Mouse (Mus musculus) intestine, embryonic 16.5 days (tissue): ENCODE results near the gene Car6. TPM values are rescaled to one million over a fixed set of nuclear protein-coding genes. Genes with fewer than 3 reads are reported as not detected.
A peak's percentile ranks its signal among the peaks of the same experiment; 100 is the strongest.

Experiments used
- ATAC-seq: fragments of 200-750 bp; cut with Nextera tagmentation; 2 replicates; pipeline ENCODE4 v1.8.0; 2017; ENCODE audit warnings: moderate TSS enrichment, moderate library complexity
- H3K27ac ChIP-seq: fragments of 300-500 bp; sonication (generic); 2 replicates; pipeline ENCODE4 v1.5.1; 2014; ENCODE audit warnings: mild to moderate bottlenecking, low read length
- H3K27me3 ChIP-seq: fragments of 300-500 bp; sonication (generic); replicated peaks from 2 replicates; pipeline ENCODE4 v1.6.1; 2014; ENCODE audit warnings: low read length, control low read depth, mixed read lengths; ENCODE audit not compliant: control insufficient read depth, insufficient read depth
- H3K36me3 ChIP-seq: fragments of 300-500 bp; sonication (generic); 2 replicates; pipeline ENCODE4 v1.6.1; 2014; ENCODE audit warnings: low read length, control low read depth; ENCODE audit not compliant: control insufficient read depth, insufficient read depth
- H3K4me1 ChIP-seq: fragments of 300-500 bp; sonication (generic); 2 replicates; pipeline ENCODE4 v1.6.1; 2014; ENCODE audit warnings: low read length, control low read depth, mixed read lengths; ENCODE audit not compliant: control insufficient read depth, insufficient read depth
- H3K4me2 ChIP-seq: fragments of 300-500 bp; sonication (generic); 2 replicates; pipeline ENCODE4 v1.6.1; 2014; ENCODE audit warnings: low read depth, low read length, control low read depth
- H3K4me3 ChIP-seq: fragments of 300-500 bp; sonication (generic); 2 replicates; pipeline ENCODE4 v1.5.1; 2014; ENCODE audit warnings: mild to moderate bottlenecking, low read length
- H3K9ac ChIP-seq: fragments of 300-500 bp; sonication (generic); 2 replicates; pipeline ENCODE4 v1.6.1; 2014; ENCODE audit warnings: low read depth, low read length
- H3K9me3 ChIP-seq: fragments of 300-500 bp; sonication (generic); 2 replicates; pipeline ENCODE4 v1.6.1; 2016; ENCODE audit warnings: low read length, control low read depth; ENCODE audit not compliant: control insufficient read depth
- WGBS: fragments of 180-500 bp; shearing (Covaris S2); extraction: QIAGEN DNeasy Blood & Tissue Kit; methylation state at CpG from one replicate; pipeline ENCODE4 v1.1.7; 2014; 5-methylcytosine and 5-hydroxymethylcytosine counted together
- polyA plus RNA-seq: library from polyadenylated mRNA; unstranded; fragments of >200 nt; fragmentation: Nextera tagmentation; extraction: Ambion mirVana; gene quantifications from 2 replicates; pipeline ENCODE4 v1.2.1, GENCODE M21; 2015

Gene Car6
- polyA plus RNA-seq, result not detected in 2 replicates

GRCm38 (mm10) chr4:150201232-150201631, at the start of gene Car6:
TSS of gene Car6 (minus strand) at chr4:150201332.
- ATAC-seq, result no peak
- WGBS, result 78% methylated on average over 5 of the region's 5 CpGs
- Histone ChIP-seq H3K27ac (no peak within 1 kb of the TSS), H3K9ac (no peak within 1 kb of the TSS), H3K36me3 (no peaks in the 10 kb centered on the region), H3K4me3 (no peak within 1 kb of the TSS), H3K4me2 (no peak within 1 kb of the TSS), H3K27me3 (no peaks in the 10 kb centered on the region), H3K9me3 (no peaks in the 10 kb centered on the region), H3K4me1 (peaks cover 8% of the 10 kb centered on the region; the same call in 1 of the 2 replicates)

- Histone ChIP-seq H3K9ac (no peak overlapping the region), H3K36me3 (peaks cover 36% of the 10 kb centered on the region), H3K27ac (no peak overlapping the region), H3K27me3 (no peaks in the 10 kb centered on the region), H3K4me1 (no peaks in the 10 kb centered on the region), H3K4me2 (no peak overlapping the region), H3K9me3 (no peaks in the 10 kb centered on the region), H3K4me3 (no peak overlapping the region)
- ATAC-seq, result no peak
- WGBS, result 73% methylated on average over 5 of the region's 5 CpGs
These were observed 48.7 kb upstream of the Car6 start for GRCm38 (mm10) chr4:150249731-150250270.

GRCm38 (mm10) chr4:150248917-150249316, 47.8 kb upstream of the Car6 start:
- WGBS, result 87% methylated on average over 5 of the region's 5 CpGs
- no peak for ATAC-seq

GRCm38 (mm10) chr4:150248009-150248408, 46.9 kb upstream of the Car6 start:
- Histone ChIP-seq H3K27ac (no peak overlapping the region), H3K9me3 (no peaks in the 10 kb centered on the region), H3K9ac (no peak overlapping the region), H3K27me3 (no peaks in the 10 kb centered on the region), H3K4me1 (no peaks in the 10 kb centered on the region), H3K36me3 (peaks cover 45% of the 10 kb centered on the region), H3K4me3 (no peak overlapping the region), H3K4me2 (no peak overlapping the region)
- ATAC-seq, result peak; percentile 33; the same call in 1 of the 2 replicates
- WGBS, result 58% methylated on average over 5 of the region's 5 CpGs

More at GRCm38 (mm10) chr4:150248917-150249316, 47.8 kb upstream of the Car6 start:
- H3K27ac ChIP-seq, result no peak overlapping the region
- peaks cover 41% of the 10 kb centered on the region for H3K36me3 ChIP-seq
- H3K9ac ChIP-seq, result no peak overlapping the region
- H3K4me2 ChIP-seq, result no peak overlapping the region
- no peaks in the 10 kb centered on the region for H3K4me1 ChIP-seq
- H3K4me3 ChIP-seq, result no peak overlapping the region
- no peaks in the 10 kb centered on the region for H3K9me3 ChIP-seq
- no peaks in the 10 kb centered on the region for H3K27me3 ChIP-seq

- H3K9ac ChIP-seq, result no peak overlapping the region
- peaks cover 55% of the 10 kb centered on the region for H3K36me3 ChIP-seq
- WGBS, result 68% methylated on average over 2 of the region's 2 CpGs
- no peak overlapping the region for H3K27ac ChIP-seq
- peaks cover 9% of the 10 kb centered on the region for H3K4me1 ChIP-seq
- H3K4me3 ChIP-seq, result no peak overlapping the region
- H3K9me3 ChIP-seq, result no peaks in the 10 kb centered on the region
- H3K27me3 ChIP-seq, result no peaks in the 10 kb centered on the region
- no peak for ATAC-seq
- no peak overlapping the region for H3K4me2 ChIP-seq
These were observed 44.7 kb upstream of the Car6 start for GRCm38 (mm10) chr4:150245876-150246275.

- no peak for ATAC-seq
- H3K4me3 ChIP-seq, result no peak overlapping the region
These were observed 41.6 kb upstream of the Car6 start for GRCm38 (mm10) chr4:150242745-150243144.

GRCm38 (mm10) chr4:150241708-150242107, 40.6 kb upstream of the Car6 start:
- H3K4me2 ChIP-seq, result no peak overlapping the region
- H3K9me3 ChIP-seq, result no peaks in the 10 kb centered on the region
- no peak for ATAC-seq
- no peaks in the 10 kb centered on the region for H3K27me3 ChIP-seq
- H3K4me1 ChIP-seq, result peaks cover 24% of the 10 kb centered on the region
- H3K36me3 ChIP-seq, result peaks cover 38% of the 10 kb centered on the region
- H3K4me3 ChIP-seq, result no peak overlapping the region
- H3K9ac ChIP-seq, result peak overlapping the region; percentile 47; the same call in 1 of the 2 replicates
- 72% methylated on average over 4 of the region's 4 CpGs for WGBS
- no peak overlapping the region for H3K27ac ChIP-seq

More at GRCm38 (mm10) chr4:150242745-150243144, 41.6 kb upstream of the Car6 start:
- 82% methylated on average over 5 of the region's 5 CpGs for WGBS
- Histone ChIP-seq H3K9me3 (no peaks in the 10 kb centered on the region), H3K36me3 (peaks cover 44% of the 10 kb centered on the region), H3K27ac (no peak overlapping the region), H3K27me3 (no peaks in the 10 kb centered on the region), H3K9ac (no peak overlapping the region), H3K4me1 (peaks cover 24% of the 10 kb centered on the region), H3K4me2 (no peak overlapping the region)

- 61% methylated on average over 1 of the region's 1 CpGs for WGBS
These were observed 39.3 kb upstream of the Car6 start for GRCm38 (mm10) chr4:150240381-150240886.

GRCm38 (mm10) chr4:150239951-150240368, 38.8 kb upstream of the Car6 start:
- Histone ChIP-seq H3K27ac (peak overlapping the region; percentile 38), H3K36me3 (peaks cover 27% of the 10 kb centered on the region), H3K9me3 (no peaks in the 10 kb centered on the region), H3K4me3 (peak overlapping the region; percentile 88), H3K27me3 (no peaks in the 10 kb centered on the region), H3K4me2 (peak overlapping the region; percentile 74), H3K4me1 (peaks cover 24% of the 10 kb centered on the region), H3K9ac (no peak overlapping the region)
- WGBS, result 11% methylated on average over 6 of the region's 6 CpGs
- peak; percentile 48 for ATAC-seq

More at GRCm38 (mm10) chr4:150240381-150240886, 39.3 kb upstream of the Car6 start:
- Histone ChIP-seq H3K4me1 (peaks cover 24% of the 10 kb centered on the region), H3K36me3 (peaks cover 27% of the 10 kb centered on the region), H3K9ac (no peak overlapping the region), H3K4me2 (no peak overlapping the region), H3K9me3 (no peaks in the 10 kb centered on the region), H3K27ac (no peak overlapping the region), H3K27me3 (no peaks in the 10 kb centered on the region), H3K4me3 (no peak overlapping the region)
- ATAC-seq, result no peak
